Mouse (Mus musculus) spleen, postnatal 10 days (tissue): ENCODE data around the gene Fam83g.

Experiments
- DNase-seq, 2 experiments: peaks; one replicate each; pipeline ENCODE4 v3.0.0; 2021 to 2022; ENCODE audit warnings: low spot score in 2 of 2

The Fam83g gene

DNA sequence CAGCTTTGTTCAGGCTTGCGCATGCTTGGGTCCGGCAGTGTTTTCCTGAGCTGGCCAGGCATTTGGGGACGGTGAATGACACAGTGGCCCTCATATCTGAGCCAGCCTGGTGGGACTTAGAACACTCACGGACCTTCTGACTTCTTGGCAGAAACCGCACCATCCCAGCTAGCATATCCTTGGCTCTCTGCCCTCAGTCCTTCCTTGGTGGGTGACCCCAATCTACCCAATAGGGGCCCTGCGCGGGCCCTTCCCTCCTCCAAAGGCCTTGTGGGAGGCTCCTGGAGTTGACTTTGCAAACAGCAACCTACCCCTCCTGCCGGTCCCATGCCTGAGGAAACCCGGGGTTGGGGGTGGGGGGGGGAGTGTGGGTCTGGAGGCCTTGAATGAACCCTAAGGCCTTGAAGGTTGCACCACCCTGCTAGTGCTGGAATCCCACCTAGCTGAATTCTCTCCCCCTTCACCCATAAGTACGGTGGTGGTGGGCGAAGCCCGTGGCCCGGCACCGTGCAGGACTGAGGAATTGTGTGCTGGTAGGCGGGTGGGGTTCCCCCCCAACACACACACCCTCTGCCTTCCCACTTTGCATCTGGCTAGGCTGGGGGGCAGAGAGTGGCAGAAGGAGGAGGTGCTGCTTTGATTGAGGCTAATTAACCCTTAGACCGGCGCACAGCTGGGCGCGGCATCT is 9.6 kb upstream of the Fam83g start:
- no peak for DNase-seq

DNA sequence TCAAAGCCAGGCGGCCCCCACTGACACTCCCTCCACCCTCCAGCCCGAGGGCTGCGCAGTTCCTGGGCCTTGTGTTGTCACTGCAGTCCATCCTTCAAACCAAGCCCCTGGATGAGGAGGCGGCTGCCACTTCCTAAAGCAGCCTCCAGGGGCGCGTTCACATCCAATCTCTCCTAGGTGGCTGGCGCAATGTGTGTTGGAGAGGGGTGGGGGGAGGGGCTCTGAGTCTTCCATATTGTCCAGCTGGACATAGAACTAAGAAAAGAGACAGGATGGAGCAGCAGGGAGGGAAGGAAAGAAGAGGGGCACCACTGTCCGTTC is 9.1 kb upstream of the Fam83g start:
- no peak for DNase-seq

DNA sequence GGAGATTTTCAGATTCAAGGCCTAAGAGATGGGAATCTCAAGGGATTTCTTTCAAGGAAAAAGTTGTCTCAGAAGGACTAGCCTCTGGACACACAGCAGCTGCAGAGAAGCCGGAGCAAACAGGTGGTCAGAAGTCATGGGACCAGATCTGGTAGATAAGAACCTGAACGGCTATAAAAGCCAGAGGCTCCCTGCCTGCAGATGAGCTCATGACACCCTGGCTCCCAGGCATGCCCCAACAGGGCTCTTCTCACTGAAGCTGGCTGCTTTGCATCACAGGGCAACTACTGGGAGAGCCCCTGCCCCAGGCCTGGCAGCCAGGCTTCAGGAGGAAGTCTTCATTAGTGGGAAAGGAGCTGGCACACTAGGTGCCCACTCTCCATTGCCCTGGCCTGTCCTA is 8.6 kb upstream of the Fam83g start:
- no peak for DNase-seq

DNA sequence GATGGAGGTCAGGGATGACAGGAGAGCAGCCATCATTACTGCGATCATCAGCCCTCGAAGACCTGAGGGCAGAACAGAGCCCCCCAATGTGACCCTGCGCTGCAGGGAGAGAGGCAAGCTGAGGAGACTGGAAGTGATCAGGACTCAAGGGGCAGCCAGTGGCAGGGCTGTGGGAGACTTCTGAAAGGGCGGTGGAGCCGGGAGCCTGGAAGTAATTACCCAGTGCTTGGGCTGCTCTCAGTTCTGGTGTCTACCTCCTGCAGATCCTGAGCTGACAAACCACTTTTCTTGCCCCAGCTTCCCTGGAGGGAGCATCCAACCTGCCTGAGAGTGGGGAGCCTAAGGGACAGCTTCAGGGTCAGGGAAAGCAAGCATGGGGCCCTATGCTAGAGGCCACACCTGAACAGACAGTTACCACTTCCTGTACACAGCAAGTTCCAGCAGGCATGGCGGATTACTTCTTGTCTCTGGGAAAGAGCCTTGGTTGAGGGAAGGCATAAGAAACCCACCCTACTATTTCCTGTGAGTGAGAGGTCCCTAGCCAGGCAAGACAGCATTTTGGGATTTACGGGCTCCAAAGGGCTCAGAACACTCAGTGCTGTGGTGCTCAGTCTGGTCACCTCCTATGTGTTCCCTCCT is 7.6 kb upstream of the Fam83g start:
- no peak for DNase-seq

DNA sequence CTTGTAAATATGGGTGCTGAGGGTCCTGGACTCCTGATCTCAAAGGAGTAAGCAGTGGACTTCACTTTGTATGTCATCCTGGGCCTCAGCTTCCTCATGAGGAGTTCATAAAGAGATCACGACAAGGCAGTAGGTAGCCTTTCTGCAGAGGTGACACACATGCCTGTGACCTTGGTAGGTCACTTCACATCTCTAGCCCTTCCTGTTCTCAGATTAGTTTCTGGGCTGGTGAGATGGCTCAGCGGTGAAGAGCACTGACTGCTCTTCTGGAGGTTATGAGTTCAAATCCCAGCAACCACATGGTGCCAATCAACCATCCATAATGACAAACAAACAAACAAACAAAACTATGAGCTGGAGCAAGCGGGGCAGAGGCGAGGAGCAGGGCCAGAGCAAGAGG is 6.2 kb upstream of the Fam83g start:
- no peak for DNase-seq

DNA sequence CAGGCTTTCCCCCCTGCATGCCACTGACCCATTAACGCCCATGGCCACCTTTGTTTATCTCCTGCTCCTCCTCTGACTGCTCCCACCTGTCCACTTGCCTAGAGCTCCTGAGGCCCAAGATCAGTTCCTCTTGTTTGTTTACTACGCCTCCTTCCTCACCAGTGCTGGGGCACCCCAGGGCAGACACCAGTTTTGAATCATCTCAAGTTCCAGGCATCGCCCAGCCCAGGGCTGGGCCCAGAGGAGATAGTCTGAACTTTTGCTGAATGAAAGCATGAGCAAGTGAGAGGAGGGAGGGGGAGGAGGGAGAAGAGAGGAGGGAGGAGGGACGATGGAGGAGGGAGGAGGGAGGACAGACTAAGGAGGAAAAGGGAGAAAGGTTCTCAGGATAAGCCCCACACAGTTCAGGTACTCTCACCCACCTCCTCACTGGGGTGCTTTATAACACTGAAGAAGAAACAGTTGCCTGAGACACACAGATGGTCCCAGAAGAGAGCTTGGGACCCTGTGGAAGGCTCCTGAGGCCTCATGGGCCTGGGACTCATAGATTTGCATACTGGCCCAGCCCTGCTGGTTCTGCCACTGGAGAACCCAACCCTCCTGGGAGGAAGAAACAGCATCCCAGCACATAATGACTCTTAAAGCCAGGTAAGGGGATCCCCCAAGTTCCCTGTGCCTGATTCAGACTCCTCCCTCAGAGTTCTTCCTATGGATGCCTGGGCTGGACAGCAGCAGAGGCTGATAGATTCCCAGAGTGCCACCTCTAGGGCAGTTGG is 4.6 kb upstream of the Fam83g start:
- no peak for DNase-seq

DNA sequence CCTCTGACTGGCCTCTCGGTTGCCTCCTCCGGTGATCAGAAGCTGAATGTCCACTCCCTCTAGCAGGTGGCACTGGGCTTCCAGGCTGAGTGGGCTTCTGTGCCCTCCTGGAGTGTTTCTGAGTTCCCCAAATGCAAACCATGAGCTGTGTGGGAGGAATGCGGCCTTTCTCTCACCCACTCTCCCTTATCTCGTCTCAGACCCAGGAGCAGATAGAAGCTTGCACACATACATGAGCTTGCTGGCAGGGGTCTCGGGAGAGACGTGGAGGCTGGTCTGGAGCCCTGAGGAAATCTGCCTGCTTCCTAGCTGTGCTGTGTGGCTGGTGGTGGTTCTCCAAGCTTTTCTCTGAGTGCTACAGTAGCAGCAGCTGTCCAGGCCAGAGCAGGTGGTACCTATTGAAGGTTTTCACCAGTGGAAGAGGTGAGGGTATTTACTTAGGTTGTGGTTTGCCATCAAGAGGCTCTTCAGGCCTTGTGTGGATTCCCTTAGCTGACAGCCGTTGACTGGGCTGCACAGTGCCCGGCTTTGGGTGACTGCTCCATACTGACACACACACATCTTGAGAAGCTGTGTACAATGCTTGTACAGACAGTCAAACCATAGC is 1.3 kb downstream of the Fam83g start:
- DNase-seq, result peak in 1 of 2 experiments; percentile 26

DNA sequence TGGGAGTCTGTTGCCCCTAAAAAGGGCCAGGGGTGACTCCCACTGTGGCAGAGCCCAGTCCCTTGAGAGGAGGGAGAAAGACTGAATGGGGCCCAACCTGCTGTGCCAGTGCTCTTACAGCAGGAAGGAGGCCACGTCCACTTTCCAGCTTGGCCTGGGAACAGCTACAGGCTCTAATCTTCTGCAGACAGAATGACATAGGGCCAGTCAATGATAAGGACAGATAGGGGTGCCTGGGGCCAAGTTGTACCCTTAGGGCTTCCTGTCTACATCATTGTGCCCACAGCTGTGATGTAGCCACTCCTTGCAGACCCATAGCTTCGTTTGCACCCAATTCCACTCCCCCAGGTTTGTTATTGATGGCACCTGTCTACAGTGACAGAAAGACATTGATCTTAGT is 2.2 kb downstream of the Fam83g start:
- no peak for DNase-seq

DNA sequence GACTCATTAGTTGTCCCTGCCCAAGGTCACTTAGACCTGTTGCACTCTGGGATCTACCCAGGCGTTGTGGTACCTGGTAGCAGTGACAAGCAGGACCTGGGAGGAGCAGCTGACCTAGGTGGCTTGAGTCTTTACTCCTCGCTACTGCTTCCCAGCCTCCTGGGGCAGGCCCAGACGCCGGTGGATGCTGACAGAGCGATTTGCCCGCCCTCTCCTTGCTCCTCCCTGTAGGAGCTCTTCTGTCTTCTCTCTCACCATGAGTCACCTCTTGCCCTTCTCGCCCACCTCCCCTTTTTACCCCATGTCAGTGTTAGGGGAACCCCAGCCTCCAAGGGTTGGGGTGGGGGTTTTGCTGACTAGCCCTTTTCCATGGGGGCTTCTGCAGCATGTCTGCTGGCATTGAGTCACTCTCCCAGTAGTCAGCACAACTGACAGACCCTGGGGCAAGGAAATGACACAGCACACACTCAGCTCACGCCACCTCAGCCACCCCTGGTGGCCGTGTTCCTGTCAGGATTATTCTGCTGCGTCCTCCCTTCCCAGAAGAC is 3.1 kb downstream of the Fam83g start:
- no peak for DNase-seq

DNA sequence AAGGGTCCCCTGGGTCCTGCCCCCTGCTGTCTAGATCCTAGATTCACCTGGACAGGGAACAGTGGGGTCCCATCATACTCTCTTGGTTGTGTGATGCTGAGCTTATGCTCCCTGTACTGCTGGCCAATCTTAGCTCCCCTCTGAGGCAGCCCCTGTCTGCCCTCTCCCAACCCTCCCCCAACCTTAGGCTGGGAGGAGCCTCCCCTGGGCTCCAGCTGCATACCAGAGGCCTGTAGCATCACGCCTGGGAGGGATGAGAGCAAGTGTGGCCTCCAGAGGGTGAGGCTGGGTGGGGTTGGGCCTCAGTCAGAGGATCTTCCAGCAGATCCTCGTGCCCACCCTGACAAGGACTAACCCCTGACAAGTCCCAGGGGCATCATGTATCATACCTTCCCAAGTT is 3.7 kb downstream of the Fam83g start:
- no peak for DNase-seq

DNA sequence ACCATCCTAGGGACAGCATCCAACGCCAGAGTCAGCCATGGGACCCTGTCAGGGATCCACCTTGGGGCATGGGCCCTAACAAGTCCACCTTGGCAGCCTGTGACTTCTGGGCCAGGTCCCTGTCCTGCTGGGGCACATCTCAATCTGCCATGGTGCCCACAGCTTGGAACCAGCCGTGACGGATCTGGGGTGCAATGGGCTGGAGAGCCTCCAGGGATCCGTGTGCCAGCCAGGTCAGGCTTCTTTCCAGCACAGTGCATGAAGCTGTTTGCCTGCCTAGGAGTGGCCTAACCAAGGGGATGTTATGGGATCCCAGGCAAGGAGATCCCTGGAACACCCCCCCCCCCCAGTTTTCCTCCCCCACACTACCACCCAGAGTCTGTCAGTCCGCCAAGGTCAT is 9.1 kb downstream of the Fam83g start:
- no peak for DNase-seq

DNA sequence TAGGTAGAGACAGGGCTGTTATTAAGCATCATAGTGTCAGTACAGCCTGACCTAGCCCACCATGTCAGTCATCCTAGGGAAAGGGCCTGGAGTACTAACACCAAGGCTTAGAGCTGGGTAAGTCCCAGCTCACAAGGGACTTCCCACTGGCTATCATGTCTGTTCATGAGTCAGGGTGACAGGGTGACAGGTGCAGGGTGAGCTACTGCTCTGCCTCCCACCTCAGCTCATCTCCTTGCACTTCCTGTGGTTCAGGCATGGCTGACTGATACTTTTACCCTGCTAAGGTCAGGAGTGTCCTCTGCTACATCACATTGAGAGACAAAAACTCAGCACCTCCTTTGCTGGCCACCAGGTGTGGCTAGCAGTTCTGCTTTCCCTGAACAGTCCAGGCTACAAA is 15.0 kb downstream of the Fam83g start:
- no peak for DNase-seq

DNA sequence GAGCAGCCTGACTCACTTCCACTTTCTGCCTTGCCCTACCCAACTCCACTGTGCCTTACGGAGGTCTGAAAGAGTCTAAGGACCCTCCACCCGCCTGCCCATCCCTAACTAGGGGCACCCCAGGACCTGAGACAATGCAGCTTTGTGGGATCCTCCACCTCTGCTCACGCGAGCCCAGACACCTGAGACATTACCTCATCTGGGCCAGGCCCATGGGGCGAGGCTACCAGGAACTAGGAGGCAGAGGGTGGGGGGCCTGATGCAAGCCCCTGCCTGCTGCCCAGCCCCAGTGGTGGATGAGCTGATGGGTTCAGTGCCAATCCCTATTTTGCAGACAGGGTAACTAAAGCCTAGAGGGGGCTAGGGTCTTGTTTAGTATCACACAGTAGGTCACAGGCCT is 15.6 kb downstream of the Fam83g start:
- DNase-seq, result no peak

DNA sequence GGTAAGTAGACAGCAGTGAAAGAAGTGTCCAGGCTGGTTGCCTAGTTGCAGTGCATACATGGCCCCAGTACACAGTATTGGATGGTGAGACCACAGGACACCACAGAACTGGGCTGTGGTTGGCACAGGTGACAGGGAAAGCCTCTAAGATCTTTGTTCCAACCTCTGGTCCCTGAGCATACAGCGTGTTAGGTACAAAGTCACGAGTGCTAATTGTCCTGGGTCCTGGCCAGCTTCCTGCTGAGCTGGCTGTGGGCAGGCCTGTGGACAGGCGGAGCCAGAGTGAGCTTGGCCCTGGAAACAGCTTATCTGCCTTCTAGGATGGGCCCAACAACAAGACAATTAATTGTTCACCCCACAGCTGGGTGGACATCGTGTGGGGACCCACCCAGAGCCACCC is 16.0 kb downstream of the Fam83g start:
- DNase-seq, result no peak

DNA sequence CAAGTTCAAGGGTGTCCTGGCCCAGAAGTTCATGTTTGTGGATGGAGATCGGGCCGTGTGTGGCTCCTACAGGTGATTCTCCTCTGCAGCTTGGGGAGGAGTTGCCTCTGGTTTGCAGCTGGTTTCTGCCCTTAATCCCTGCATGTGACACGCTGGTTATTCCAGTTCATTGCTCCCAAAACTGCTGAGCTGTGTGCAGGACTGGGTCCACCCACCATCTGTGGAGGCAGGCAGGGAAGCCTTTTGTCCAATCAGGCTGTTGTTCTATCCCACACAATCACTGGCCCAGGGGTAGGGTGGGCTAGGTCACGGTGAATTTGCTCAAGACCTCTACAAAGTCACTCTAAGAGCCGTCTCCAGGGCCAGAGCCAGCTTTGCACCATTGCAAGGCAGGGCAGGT is 17.8 kb downstream of the Fam83g start:
- DNase-seq, result no peak

DNA sequence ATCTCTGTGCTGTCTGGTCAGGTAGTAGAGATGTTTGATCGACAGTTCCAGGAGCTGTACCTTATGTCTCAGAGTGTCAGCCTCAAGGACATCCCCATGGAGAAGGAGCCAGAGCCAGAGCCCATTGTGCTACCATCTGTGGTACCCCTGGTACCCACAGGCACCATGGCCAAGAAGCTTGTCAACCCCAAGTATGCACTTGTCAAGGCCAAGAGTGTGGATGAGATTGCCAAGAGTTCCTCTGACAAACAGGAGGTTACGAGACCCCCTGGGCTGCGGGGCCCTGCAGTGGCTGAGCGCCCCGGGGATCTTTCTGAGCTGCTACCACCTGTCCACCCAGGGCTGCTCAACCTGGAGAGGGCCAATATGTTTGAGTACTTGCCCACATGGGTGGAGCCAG is 18.6 kb downstream of the Fam83g start:
- no peak for DNase-seq

DNA sequence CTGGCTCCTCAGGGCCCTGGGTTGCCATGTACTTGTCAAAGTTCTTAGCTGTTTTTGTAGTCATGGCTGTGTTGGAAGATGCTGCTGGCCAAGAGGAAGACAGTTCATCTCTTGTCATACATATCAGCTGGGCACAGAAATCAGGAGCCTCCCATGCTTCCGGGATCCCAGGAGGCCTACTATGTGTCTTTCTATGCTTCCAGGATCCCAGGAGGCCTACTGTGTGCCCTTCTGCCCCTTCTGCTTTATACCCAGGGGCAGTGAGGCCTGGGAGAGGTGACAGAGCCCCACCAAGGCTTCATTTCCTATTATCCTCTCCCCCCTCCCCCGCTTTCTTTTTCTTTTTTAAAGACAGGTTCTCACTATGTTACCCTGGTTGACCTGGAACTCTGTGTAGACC is 21.7 kb downstream of the Fam83g start:
- DNase-seq, result no peak

DNA sequence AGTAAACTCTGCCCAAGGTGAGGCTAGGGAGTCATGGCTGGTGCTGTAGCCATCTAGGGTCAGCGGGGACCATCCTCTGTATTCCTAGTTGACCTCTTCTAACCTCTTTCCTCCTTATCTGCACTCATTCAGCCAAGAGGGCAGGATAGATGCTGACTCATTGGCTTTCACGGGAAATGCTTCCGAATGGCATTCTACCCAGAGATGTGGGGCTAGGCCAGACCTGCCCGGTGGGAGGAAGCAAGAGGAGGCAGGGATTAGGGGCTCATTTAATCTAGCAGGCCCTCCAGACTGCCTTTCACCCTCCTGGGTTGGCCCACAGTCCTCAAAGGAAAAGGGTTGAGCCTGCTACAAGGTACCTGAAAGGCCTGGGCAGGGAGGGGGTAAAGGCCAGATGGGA is 22.3 kb downstream of the Fam83g start:
- DNase-seq, result no peak

DNA sequence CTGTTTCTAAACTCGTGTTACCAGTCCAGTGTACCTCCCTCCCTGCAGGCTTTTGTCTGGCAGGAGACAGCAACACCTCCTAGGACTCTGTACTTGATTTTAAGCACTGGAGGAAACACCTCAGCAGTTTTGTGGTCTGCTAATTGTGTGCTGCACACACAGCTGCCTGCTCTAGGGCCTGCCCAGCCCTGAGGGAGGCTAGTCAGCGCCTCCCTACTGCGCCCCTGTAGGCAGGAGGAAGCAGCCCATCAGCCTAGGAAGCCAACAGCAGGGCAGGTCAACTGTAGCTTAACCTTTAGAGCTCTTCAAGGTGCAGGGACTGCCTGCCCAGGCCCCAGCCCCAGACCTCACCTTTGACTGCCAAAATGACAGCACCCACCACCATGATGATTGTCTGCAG is 25.0 kb downstream of the Fam83g start:
- DNase-seq, result no peak

DNA sequence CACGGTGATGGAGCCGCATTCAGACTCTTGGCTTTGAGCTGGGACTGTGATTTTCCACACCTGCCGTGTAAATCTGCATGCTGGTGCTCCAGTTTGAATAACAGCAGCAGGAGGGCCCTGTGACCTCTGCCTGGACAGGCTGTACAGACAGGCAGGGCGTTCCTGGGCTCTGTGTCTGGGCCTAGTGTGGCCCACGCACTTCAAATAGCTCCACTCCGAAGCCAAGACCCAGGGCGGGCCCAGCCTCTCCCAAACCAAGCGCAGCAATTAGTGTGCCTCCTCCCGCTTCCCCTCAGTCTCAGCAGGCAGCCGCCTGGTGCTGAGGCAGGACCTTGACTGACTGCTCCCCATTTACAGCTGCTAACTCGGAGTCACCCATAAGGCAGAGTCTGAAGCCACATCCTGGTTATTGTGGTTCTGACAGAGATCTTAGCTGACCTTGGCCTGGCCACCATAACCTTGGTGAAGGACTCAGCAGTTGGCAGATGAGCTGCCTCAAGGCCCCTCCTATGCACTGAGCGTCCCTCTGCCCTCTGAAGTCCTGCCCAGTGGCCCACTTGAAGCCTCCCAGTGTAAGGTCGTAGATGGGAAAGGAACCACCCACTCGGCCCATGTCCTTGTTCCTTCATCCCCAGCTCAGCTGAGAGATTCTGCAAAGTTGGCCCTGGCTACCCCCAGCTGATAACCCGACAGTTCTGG is 29.4 kb downstream of the Fam83g start:
- no peak for DNase-seq

DNA sequence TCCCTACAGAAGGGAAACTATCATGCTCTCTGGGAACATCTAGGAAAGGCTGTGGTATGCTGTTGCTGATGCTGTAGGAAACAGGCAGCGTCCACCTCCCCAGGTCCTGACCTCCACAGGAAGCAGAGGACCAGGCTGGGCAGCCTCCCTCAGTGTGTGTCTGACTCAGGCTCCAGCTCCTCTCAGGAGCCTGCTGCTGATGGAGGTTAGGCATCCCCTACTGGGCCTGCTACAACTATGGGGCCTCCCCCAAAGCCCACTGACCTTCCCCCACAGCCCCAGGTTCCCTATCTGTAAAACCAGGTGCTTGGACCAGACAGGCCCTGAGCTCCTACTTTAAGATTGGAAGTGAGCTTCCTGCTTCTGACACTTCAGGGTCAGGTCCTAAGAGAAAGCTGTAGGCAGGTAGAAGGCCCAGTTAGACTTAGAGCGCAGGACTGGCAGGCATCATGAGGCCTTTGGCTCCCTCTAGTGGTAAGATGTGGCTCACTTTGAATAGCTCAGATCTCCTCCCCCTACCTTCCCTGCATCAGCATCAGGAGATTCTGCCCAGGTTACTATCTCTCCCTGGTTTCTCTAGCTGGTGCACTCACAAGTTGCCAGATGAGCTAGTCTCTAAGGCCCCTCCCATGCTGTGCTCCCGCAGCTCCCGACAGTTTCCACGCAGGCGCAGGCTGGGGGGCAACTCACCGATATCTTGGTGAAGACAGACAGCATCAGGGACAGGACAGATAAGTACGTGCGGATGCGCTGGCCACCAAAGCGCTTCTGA is 30.6 kb downstream of the Fam83g start:
- peak; percentile 53 to 73 for DNase-seq
